Mouse (Mus musculus): Measurements from ENCODE around the gene Orai1.
"Not testable (repeated sequence)": the region's sequence is repeated elsewhere in the genome, so short reads cannot be mapped to it uniquely, and the experiment has no call there.

Gene Orai1

DNA sequence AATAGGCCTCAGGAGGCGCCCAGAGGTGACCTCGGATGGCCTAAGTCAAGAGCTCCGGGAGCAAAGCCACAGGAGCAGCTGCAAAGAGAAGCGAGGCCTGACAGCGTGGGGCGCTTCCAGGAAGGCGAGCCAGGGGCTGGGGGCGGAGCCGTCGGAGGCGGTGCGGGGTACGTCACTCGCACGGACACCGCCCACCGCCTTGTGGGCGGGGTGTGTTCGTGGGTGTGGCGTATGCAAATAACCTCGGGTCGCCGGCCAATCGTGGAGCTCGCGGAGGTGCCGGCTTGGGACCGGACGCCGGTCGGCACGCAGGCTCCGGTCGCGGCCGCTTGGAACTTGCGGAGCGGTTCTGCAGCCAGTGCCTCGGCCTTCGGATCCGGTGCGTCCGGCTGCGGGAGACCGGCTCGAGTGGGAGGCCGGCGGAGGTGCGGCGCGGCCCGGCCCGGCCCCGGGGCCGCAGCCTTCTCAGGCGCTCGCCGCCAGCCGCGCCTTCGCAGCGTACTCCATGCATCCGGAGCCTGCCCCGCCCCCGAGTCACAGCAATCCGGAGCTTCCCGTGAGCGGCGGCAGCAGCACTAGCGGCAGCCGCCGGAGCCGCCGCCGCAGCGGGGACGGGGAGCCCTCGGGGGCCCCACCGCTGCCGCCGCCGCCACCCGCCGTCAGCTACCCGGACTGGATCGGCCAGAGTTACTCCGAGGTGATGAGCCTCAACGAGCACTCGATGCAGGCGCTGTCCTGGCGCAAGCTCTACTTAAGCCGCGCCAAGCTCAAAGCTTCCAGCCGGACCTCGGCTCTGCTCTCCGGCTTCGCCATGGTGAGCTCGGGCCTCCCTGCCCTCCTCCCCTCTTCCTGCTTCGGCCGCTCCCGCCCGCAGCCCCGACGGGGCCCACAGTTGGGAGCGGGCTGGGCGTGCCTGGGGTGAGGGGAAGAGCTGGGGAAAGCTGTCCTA lies at the start of gene Orai1:
TSS of gene Orai1 (plus strand) at position 322 of the 949 bp plus-strand sequence.
- DNase-seq: peak; percentile 98

DNA sequence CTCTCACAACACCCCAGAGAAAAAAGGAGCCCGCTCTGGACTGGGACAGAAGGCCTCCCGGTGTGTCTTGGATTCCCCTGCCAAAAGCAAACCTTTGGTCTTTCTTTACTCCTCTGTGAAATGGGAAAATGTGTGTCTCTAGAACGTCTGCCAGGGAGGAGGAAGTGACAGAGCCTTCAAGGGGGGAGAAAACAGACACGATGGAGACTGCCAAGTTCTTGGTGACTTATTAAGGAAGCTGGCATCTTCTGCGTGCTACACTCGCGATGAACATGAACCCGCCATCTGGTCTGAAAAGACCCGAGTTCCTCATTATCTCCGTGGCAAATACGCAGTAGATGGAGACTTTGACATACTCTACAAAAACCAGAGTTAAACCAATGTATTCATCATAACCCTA lies 49.4 kb upstream of the Orai1 start:
- DNase-seq: no peak

DNA sequence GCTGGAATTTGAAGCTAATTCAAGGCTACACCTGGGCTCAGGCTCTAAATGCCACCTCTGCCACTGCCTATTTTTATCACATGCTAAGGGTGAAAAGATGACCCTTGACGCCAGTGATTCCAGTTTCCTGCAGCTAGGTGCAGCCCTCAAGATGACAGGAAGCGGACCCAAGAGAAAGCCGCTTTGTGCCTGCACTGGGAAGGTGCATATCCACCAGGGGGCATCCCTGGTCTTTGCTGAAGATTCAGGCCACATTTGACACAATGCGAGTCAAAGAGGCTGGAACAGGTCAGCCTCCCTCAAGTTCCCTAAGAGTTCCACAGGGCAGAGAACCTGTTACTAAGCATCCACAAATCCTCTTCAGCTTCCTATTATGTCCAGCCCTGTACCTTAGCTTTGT lies 46.6 kb upstream of the Orai1 start:
- DNase-seq: peak; percentile 81

DNA sequence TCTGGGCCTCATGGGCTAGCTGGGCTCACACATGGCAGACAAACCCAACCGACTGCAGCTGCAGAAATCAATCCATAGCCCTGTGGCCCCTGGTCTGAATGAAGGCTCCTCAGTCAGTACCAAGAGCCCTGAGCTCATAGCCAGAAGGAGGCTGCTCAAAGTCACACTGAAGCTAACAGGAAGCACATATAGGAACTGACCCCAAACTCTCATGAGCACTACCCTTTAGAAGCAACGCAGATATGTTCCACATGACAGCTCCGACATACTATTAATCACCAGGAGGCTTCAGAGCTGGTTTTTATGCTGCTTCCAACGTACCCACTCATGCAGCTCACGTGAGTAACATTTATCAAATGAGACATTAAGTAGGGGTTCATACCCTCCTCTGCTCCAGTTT lies 44.8 kb upstream of the Orai1 start:
- no peak for DNase-seq

DNA sequence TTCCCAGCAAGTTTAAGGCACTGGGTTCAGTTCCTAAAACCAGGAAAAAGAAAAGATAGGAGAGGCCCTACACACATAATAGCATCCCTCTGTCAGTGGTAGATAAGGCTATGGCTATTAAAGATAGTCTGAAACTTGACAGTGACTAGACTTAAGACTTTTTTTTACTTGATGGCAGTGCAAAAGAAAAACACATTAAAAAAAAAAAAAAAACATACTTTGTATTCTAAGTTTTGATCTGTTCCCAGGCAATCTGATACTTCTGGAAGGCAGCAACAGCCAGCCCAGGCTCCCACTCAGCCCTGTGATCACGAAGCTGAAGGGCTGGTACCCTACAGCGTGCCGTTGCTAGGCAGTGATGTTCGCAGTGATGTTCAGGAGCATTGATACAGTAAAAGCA lies 43.4 kb upstream of the Orai1 start:
- no peak for DNase-seq

DNA sequence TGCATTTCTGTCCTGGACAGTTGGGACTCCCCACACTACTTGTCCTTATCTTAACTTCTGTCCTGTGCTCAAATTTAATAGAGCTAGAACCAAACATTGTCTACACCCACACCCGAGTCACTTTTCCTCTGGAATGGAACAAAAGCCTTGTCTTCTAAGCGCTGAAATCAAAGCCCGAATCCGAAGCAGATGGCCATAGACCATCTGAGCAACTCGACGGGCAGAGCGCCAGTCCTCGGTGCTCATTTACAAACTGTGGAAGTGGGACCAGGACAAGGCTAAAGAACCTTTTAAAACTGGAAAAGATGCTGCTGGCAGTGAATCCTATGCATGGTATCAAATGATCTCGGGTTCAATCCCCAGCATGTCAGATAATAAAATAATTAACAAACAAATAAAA lies 42.8 kb upstream of the Orai1 start:
- DNase-seq: peak; percentile 80

DNA sequence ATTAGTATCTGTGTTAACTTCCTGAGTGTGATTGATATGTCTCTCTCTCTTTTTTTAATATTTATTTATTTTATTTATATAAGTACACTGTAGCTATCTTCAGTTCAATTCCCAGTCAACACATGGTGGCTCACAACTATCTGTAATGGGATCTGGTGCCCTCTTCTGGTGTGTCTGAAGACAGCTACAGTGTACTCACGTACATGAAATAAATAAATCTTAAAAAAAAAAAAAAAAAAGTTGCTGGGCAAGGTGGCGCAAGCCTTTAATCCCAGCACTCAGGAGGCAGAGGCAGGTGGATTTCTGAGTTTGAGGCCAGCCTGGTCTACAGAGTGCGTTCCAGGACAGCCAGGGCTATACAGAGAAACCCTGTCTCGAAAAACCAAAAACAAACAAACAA lies 40.2 kb upstream of the Orai1 start:
- DNase-seq: not testable (repeated sequence)

DNA sequence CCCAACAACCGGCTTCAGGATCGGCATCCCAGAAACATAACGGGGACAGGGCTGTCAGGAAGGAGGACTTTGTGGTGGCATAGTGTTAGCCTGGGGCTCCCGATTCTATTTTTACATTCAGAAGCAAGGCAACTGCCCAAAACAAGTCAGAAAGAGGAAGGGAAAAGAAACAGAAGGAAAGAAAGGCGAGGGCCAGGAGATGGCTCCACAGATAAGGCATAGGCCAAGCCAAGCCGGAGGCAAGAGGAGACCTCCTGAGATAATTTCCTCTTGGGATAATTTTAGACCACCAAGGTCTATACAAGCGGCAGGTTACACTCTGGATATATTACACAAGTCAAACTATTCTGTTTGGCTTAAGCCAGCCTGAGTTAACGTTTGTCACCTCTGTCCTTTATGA lies 35.9 kb upstream of the Orai1 start:
- no peak for DNase-seq

DNA sequence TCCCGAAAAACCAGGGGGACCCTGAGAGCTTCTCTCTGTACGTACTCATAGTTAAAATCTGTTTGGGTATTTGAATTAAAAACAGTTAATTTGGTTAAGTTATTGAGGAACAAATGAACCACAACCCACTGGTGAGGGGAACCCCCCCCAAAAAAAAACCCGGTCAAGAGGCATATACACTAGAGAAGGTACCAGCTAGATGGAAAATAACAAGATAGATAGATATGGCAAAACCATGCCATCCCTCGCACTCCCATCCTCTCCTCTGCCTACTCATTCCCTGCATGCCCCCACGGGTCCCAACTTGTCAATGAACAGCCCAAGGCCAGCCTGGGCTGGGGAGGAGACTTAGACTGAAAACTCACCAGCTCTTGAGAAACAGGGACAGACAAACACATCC lies 30.4 kb upstream of the Orai1 start:
- DNase-seq: no peak

DNA sequence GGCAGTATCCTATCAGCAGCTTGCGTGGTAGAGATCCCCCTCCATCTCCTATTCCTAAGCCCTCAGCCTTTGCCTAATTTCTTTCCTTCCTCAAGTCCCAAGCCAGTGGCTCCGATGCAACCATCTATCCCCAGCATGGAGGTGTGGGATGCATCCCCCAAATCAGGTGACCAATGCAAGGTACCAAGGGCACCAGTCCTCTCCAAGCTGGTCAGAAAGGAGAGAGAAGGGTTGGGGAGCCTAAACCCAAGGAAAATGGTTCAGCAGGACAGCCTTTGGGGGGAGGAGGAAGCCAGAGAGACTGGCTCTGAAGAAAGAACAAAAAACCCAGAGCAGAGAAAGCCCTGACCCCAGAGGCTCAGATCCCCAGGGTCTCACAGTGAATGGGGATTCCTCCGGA lies 29.6 kb upstream of the Orai1 start:
- no peak for DNase-seq

DNA sequence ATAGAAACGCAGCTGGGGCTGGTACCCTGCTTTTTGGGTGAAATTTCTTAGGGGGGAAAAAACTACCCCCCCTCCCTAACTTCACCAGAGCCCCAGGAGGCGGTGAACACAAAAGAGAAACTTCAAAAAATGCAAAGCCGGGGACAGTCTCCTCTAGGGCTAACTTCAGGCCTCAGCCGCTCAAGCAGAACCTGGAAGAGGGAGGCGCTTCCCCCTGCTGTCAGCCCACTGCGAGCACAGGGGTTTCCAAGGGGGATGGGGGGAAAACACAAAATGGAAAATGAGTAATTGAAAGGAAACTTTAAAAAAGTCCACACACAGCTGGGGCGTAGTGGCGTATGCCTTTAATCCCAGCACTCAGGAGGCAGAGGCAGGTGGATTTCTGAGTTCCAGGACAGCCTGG lies 28.8 kb upstream of the Orai1 start:
- DNase-seq: no peak

DNA sequence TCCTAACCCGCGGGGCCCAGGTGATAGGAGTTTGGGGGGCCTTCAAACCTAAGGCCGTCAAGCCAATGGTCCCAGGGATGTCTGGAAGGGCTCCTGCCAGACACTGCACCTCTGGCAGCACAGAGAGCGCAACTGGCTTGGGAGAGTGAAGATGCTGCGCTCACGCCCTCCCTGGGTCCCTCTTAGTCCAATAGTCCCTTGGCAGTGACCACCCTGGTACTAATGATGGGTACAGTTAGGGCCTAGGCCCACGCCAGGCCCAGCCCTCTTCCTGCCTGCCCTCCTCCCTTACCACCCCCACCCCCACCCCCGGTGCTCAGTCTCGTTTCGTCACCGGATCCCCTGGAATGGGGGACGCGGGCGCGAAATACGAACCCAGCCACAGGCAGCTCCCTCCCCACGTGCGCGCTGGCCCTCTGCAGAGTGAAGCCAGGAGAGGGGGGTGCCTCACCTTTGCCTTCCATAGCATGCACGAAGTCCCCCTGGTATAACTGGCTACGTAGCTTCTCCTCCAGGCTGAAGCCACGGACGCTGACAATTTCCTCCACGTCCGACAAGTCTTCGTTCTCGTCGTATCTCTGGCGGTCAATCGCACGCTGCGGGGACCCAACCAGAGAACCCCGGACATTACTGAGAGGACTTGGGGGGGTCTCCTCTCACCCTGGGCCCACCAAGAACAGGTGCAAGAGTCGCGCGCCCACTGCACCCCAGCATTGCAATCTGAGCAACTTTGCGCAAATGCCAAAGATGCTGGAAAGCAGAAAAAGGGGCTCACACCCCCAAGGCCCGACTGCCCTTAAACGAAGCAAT lies 27.5 kb upstream of the Orai1 start:
- peak; percentile 58 for DNase-seq

DNA sequence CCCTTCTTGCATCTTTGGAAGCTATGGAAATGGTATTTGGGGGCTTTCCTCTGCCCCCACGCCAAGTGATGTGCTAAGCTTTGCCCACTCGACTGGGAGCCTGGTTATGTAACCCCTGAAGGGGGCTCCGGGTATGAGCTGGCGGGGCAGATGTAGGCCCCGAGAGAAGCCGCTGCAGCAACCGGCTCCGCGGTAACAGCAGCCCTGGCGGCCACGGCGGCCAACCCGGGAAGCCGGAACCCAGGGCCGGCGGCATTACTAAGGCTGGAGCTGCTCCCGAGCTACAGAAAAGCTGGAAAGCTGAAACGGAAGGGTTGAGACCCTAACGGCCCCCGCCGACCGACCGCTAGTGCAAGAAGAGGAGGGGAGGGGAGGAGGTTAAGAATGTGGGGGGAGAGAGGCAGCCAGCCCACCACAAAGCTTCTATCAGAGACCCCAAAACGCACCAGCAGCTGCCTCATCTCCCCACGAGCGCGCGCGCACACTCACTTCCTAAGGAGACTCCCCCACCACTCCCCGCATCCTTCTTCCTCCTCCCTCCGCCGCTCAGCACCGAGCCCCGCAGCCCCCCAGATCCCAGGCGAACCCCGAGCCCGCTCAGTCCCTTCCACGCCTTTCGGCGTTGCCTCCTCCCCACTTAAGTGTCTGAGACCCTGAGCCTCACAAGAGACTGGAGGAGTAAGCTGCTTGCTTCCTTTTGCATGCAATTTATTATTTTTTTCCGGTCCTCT lies 26.7 kb upstream of the Orai1 start:
- peak; percentile 58 for DNase-seq

DNA sequence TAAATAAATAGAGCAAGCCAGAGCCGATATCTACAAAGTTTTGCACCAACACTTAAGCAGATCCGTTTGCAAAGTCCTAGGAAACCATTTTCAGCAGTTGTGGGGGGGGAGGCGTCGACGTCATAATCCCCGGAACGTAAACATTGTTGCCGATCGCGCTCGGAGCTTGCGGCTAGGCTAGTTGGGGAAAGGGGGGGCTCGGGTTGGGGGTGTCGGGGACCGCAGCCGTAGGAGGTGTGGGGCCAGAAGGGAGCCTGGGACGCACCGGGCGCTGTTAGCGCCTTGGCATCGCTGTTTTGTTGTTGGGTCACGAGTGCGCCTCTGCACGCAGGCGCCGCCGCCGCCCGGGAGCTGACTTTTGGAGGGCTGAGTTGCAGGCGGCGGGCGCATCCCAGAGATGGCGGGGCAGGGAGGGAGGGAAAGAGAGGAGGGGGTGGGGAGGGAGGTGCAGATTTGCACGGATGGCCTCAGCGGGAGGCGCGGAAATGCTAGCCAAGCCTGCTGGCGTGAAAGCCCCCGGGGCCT lies 25.8 kb upstream of the Orai1 start:
- peak; percentile 79 for DNase-seq

DNA sequence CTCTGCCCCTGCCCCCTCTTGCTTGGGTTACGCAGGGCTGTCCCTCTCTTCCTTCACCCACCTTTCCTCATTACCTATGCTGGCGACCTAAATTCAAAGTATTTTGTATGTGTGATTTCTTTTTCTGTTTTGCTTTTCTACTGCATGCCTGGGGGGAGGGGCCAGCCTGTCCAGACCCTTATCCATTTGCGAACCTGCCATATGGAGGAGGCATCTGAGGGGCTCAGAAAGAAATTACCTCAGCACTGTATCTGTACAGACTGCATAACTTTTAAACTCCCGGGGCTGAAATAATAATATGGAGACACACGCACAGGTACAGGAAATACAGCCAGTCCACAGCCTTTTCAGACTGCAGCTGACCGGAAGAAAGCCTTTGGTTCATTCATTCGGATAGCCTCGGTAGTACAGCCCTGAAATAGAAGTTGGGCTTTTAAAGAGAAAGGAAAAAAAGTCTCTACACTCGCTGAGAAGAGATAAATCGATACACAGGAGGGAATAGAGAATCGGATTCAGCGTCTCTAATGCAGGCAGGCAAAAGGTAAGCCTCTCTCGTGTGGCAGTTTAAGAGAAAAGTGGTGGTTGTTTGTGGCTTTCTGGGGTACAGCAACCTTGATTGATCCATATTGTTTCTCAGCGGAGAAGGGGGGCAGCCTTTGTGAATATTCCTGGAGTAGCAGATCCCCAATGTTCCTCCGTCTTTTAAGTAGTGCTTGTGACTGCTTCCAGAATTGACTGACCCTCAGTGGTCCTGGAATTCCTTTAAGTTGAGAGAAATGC lies 25.1 kb upstream of the Orai1 start, which contains the start of gene Kdm2b:
TSS of gene Kdm2b (minus strand) at position 273 of the 780 bp plus-strand sequence.
- peak; percentile 58 for DNase-seq

DNA sequence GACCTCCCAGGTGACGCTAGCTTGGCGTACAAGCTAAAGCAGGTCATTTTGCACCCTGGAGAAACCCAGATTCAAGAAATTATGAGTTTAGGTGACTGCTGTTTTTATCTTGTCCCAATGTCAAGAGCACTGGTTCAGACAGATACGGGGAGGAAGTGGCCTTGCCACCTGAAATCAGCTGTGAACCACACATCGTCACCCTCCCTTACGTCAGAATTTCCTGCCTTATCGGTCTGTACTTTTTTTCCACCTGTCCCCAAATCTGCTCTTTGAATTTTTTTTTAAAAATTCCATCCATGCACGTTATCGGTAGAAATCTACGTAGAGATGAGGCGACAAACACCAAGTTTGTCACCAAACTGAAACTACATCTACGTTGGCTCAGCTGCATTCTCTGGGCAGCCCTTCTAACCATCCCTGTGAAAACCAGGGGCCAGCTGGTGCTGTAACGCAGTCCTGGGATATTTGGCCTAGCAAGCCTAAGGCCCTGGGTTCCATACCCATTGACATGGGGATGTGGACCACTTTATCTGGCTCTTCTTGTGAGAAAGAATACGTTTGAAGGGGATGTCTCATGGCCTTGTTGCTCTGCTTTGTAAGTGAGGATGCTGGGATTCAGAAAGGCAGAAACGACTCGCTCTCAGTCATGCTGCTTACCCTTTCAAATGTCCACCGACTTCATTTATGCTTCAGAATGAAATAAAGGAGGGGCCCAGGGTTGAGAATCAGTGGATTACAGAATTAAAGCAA lies 24.3 kb upstream of the Orai1 start:
- DNase-seq: no peak

DNA sequence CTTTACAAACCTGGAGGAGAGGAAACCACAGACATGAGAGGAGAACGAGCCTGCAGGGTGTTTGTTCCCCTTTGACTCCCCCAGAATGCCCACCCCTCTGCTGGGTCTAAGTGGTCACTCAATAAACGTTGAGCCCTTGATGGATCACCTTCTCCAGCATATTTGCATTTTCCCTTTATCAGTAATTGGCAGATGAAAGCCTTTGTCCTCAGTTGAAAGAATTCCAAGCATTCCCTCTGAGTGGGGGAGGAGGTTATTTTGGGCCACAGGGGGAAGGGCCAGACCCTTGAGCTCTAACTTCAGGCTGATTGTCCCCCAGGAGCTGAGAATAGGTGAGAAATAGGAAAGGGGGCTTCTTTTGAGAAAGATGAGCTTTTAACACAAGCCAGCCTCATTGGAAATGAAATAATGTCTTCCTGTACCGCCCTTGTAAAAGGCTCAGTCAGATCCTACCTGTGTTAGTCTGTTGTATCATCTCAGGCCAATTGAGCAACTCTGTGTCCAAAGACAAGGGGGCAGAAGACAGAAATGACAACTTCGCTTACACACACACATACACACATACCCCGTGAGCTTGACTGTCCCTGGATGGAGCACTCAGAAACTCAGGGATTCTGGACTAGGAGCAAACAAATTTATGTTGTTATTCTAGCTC lies 23.4 kb upstream of the Orai1 start:
- DNase-seq: no peak

DNA sequence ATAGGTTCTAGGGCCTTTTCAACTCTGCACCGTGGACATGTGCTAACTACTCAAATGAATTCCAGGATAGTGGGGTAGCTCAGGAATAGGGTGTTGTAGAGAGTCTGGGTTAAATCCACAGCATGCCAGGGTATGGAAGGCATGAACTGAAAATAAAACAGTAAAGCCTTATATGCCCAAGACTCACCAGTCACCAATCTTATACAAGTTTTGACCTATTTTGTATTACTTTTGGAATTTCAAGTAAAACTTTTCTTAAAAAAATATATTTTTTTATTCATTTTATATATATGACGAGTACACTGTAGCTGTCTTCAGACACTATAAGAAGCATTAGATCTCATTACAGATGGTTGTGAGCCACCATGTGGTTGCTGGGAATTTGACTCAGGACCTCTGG lies 21.1 kb upstream of the Orai1 start:
- DNase-seq: no peak

DNA sequence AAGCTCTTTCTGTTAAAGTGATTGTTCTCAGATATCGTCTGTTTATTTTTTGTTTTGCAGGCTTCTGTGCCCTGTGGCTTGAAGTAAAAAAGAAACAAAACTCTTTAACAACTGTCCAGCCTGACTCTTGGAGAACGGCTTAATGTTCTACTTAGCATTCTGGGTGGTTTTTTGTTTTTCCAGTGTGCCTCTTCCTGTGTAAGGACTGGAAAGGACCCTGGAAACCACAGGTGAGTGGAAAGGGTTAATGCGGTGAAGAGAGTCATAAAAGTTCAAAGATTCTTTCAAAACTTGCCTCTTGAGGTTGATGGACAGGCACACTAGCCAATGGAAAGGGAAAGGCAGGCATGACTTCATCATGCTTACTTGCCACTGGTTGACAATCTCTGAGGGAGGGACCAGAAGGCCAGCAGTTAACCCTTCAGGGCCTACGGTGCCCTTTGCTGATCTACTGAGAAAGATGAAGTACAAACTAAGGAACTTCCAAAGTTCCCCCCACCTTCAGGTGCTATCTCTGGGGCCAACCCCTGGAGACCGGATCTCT lies 20.5 kb upstream of the Orai1 start:
- DNase-seq: no peak

DNA sequence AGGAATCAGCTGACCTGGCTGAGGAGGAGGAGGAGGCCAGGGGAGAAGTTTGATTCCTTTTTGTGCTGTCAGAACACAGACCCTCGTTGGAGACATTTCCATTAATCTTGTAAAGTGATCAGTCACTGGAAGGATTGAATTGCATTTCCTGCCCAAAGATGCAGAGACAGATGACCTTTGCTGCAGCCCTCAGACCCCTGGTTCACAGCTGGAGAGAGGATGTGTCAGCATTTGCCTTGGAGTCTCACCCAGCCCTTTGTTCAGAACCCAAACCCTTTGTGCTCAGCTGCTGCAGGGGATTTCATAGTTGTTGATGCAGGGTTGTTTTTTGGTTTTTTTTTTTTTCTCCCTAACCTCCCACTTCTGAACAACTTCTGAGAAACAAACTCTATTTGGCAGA lies 20.0 kb upstream of the Orai1 start:
- DNase-seq: no peak

Data from cerebellum, adult 9-10 months (tissue).